Mouse (Mus musculus) embryo, embryonic 10.5 days (tissue): ENCODE data around the gene Gm10282.

Source experiments
- DNase-seq: peaks from one replicate; pipeline ENCODE4 v3.0.0-alpha.2; 2015; ENCODE audit warnings: low spot score

The Gm10282 gene

GRCm38 (mm10) chr8:72295679-72296078 is 9.4 kb downstream of the Gm10282 start:
- DNase-seq: no peak

GRCm38 (mm10) chr8:72295125-72295524 is 9.9 kb downstream of the Gm10282 start:
- no peak for DNase-seq

- no peak for DNase-seq
Observed at GRCm38 (mm10) chr8:72293309-72293708, 11.8 kb downstream of the Gm10282 start.

DNA sequence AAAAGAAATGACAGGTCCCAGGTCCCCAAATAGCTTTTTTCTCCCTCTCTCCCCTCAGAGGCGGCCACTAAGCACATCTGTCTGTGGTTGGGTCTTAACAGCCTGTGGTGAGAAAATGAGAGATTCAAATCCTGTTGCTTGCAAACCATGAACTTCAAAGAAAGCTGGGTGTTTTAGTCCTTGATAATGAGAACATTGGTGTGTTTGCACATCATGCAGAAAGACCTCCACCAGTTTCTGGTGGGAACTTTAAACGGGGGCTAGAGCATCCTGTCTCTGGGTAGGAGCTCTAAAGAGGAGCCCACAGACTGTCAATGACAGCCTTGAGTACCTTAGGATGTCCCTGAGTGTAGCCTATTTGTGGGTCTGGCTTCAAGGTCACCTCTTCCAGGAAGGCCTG is 14.0 kb downstream of the Gm10282 start:
- no peak for DNase-seq

DNA sequence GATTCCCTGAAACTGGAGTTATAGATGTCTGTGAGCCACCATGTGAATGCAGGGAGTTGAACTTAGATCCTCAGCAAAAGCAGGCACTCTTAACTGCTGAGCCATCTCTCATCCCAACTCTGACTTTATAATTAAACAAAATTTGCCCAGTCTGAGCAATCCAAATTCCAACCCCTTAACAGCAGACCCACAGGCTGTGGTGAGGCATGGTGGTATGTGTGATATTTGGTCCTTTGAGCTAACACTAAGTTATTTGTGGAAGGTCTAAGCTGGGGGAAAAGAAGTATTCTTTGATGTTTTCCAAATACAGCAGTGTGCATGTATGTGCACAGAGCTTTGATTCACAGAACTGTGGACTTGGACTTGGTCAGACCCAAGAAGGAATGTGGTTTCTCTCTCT is 16.0 kb downstream of the Gm10282 start:
- no peak for DNase-seq

DNA sequence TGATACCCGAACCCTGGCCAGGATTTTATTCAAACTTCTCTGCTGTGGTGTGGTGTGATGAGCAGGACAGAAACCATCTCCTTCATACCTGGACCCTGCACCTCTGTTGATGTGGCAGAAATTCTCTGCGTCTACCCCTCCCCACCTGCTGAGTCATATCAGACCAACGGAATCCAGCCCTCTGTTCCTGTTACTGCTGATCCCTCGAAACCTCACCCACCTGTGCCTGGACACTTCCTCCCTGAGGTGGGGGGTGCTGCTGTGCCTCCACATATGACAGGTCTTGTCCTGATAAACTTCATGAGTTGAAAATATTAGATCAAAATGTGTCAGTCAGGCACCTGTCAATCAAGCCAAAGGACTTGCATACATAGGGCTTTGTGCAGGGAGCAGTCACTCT is 19.8 kb downstream of the Gm10282 start:
- no peak for DNase-seq

- no peak for DNase-seq
Observed at GRCm38 (mm10) chr8:72281634-72282033, 23.4 kb downstream of the Gm10282 start.

DNA sequence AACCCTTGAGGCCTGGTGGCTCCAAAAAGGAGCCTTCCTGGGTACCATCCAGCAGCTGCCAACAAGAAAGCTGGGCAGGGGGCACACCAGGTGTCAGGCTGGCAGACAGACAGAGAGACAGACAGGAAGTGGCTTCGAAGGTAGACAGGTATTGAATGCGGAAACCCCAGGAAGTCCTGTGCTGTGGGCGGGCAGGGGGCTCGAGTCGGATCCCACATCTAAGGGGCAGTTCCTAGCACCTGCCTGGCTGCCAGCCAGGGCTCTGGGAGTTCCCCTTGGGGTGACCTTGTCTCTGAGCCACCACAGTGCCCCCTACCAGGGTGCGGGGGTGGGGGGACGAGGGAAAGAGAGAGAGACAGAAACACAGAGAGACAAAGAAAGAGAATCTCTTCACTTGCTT is 25.9 kb downstream of the Gm10282 start:
- no peak for DNase-seq

DNA sequence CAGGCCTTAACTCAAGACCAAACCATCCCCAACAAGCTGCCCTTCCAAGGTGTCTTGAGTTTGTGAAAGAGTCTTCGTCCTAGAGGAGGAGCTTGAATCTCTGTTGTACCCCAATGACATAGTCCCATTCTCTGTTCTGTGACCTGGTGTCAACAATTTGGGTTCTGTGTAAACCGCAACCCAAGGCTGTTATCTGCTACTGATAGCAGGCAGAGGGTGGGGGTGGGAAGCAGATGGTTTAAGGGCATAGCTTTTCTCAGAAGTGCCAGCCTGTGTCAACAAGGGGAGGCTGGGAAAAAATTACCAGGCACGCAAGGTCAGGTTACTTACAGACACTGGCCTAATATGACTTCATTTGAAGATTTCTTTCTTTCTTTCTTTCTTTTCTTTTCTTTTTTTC is 27.8 kb downstream of the Gm10282 start:
- no peak for DNase-seq

- no peak for DNase-seq
Observed at GRCm38 (mm10) chr8:72273807-72274206, 31.3 kb downstream of the Gm10282 start.

DNA sequence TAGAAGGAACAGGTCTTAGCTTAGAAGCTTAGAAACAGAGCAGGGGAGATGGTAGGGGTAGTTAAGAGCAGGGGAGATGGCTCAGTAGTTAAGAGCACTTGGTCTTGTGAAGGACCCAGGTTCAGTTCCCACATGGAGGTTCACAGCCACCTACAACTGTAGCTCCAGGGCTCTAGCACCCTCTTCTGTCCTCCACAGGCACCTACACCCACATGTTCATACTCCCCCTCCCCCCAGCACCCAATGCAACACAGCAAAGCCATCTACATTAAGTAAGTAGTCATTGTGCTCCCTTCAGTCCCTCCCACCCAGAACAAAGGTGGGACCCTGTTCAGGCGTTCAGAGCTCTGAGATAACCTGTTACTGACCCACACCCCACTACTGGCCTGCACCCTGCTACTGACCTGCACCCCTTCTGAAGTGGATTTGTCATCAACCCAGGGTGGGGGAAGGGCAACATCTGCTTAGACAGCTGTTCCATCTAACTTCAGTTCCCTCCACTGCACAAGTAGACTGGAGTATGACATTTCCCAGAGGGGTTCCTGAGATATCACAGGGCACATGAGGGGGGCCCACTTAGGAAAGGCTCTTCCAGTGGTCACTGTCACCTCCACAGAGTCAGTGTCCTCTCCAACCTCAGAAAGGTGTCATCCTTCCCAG is 31.8 kb downstream of the Gm10282 start:
- no peak for DNase-seq

DNA sequence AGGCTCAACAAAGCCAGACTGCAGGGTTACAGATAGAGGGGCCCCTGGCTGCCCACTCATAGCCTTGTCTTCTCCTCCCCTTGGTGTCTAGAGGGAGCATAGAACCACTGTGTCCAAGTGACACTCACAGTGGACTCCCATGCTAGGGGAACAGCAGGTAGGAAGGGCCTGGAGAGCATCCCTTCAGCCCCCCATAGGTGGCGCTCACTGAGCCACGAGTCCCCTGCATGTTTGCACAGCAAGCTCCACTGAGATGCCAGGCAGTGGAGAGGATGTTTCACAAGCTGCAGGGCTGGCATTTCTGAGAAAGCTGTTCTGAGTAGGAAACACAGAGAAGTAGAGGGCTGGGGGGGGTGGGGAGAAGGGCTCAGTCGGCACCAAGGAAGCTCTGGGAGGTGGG is 32.7 kb downstream of the Gm10282 start:
- peak; percentile 73 for DNase-seq

GRCm38 (mm10) chr8:72271691-72272090 is 33.4 kb downstream of the Gm10282 start:
- DNase-seq: no peak

- no peak for DNase-seq
Observed at GRCm38 (mm10) chr8:72271051-72271660, 33.9 kb downstream of the Gm10282 start.

DNA sequence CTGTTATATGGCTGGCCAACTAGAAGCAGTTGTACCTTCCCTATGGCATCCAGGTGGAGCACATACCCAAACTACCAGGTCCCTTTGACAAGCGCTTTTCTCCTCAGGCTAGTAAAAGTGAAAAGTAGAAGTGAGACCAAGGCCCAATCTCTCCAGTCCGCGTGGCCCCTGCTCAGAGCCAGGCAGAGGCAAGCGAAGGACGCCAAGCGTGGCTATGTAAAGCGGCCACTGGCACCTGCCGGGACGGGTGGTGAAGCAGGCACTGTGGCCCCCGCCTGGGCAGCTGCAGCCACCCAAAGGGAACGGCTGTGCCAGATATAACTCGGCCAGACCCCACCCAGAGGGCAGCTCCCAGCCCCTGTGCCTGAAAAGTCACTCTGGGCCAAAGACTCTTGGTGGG is 34.5 kb downstream of the Gm10282 start:
- no peak for DNase-seq

- DNase-seq: peak; percentile 31
Observed at GRCm38 (mm10) chr8:72268356-72268755, 36.7 kb downstream of the Gm10282 start.

- DNase-seq: no peak
Observed at GRCm38 (mm10) chr8:72267106-72267505, 38.0 kb downstream of the Gm10282 start.

DNA sequence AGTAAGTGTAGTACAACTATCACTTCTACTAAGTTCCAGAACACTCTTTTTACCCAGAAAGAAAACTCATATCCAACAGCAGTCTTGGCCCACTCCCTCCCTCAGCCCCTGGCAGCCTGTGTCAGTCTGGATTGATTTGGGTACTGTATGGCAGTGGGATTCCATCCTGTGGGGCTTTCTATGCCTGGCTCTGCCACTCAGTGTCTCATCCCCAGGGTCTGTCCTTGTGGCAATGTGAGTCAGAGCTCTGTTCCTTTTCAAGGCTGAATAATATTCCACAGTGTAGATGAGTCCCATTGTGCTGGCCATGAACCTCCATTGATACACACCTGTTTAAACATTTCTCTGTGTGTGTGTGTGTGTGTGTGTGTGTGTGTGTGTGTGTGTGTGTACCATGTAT is 38.4 kb downstream of the Gm10282 start:
- no peak for DNase-seq

DNA sequence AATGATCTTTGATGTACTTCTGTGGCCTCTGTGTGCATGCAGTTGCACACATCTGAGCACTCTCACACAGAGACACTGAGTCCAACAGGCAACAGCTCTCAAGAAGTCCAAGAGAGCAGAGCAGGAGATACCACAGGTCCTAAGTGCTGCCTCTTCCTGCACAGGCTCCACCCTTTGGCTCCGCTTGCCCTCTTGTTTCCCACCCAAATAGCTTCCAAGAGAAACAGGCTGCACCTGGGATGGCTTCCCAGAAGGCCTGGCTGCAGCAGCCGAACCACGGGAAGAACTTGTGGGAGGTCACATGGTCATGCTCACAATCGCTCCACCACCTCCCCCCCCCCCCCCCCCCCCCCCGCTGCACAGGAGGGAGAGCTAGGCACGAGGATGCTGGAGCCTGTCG is 39.7 kb downstream of the Gm10282 start:
- no peak for DNase-seq

DNA sequence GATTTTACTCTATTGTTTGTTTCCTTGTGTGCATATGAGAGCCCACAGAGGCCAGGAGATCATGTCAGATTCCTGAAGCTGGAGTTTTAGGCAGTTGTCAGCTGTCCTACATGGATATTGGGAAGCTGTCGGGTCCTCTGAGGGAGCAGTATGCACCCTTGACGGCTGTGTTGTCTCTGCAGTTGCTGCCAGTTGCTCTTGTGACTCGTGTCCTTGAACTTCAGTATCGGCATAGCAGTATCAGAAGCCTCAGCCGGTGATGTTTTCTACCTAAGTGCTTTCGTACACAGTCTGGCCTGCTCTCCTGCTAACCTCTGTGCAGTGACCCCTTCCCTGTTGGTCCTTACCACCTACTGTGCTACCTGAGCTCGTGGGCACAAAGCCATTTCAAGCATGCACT is 41.6 kb downstream of the Gm10282 start:
- no peak for DNase-seq

DNA sequence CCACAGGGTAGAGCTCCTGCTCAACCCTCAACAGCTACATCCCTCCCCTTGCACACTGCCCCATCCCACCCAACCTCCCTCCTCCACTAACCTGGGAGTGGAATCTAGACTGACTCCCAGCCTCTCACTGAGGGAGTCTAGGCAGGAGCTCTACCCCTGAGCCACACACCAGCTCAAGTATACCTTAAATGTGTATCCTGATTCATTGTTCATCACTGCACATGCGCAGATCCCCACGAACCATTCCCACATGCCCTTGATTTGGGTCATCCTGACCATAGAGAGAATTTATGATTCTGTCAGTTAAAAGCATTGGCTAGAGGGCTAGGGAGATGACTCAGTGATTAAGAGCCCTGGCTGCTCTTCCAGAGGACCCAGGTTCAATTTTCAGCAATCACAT is 42.3 kb downstream of the Gm10282 start:
- no peak for DNase-seq

DNA sequence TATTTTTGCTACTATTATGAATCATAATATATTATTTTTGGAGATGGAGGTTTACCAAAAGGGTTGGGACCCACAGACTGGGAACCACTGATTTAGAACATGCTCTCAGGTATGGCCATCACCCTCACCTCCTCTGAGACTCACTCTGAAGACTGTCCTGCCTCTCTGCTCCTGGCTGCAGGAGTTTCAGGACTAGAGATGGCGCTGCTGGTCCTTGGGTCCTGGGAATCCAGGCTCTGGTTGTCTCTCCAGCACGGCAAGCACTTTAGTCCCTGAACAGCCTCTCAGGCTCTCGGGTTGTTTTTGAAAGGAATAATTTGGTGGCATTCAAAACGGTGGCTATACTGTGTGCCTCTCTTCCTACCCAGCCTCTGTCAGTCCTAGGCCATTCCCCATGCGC is 43.2 kb downstream of the Gm10282 start:
- no peak for DNase-seq

DNA sequence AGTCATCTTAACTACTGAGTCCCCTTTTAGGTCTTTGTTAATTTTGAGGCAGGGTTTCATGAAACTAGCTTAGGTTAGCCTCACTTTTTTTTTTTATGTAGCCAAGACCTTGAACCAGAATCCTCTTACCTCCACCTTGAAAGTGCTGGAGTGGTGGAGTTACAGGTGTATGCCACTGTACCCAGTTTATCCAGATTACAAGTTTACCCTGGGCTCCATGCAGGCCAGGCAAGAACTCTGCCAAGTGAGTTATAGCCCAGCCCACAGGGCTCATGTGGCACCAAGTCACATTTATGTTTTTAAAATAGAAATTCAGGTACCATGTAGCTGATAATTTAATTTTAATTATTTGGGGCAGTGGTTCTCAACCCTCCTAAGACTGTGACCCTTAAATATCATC is 43.6 kb downstream of the Gm10282 start:
- no peak for DNase-seq

- peak; percentile 84 for DNase-seq
Observed at GRCm38 (mm10) chr8:72261019-72261418, 44.0 kb downstream of the Gm10282 start.
